Mouse (Mus musculus) thymus, postnatal 14 days (tissue): Measurements from ENCODE around the gene Bglap3.
"Not testable (repeated sequence)": the region's sequence is repeated elsewhere in the genome, so short reads cannot be mapped to it uniquely, and the experiment has no call there.

ENCODE experiments used
- DNase-seq: peaks from one replicate; pipeline ENCODE4 v3.0.0; 2021

The Bglap3 gene

DNA sequence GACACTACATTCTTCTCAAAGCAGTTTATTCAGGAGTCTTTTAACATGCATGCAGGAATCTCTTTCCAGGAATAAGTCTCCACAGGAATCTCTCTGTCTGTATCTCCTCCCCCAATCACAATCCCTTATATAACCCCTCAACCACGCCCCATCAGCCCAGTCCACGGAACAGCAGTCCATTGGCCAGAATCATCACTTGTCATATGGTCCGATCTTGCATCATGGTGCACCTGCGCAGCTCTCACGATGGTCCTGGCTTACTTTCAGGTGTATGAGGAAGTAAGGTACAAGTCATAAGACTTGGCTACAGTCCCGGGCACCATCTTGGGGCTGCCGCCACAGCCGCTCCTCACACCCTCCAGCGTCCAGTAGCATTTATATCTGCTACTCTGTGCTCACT, at the start of gene Bglap3:
TSS of gene Bglap3 (minus strand) at position 101 of the 400 bp plus-strand sequence.
- DNase-seq = not testable (repeated sequence)

DNA sequence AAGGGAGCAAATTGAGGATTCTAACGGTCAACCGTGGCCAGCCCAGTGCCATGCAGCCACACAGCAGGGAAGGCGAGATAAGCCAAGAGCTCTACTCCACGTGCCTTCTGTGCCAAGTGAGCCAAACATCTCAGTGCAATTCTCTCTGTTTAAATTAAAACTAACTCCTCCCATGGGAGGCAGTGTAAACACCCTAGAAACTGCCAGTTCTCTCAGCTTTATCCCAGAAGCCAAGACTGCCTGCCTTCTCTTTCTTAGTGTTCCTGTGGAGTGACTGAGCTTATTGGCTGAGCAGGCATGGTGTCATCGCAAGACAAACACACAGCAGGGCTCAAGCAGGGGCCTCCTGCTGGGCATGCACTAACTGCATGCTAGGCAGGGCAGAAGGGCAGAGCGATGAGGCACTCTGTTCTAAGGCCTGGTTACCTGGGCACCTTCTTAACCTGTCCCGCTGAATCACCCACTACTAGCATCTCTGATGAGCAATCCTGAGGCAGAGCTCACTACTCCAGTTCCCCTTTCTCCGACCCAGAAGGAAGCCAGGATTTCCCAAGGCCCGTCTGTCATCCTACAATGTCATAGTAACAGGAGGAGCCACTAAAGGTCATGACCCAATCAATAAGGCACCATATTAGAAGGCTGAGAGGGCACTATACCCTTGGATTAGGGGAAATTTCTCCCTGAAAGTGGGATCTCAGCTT, 49.6 kb upstream of the Bglap3 start:
- no peak for DNase-seq

DNA sequence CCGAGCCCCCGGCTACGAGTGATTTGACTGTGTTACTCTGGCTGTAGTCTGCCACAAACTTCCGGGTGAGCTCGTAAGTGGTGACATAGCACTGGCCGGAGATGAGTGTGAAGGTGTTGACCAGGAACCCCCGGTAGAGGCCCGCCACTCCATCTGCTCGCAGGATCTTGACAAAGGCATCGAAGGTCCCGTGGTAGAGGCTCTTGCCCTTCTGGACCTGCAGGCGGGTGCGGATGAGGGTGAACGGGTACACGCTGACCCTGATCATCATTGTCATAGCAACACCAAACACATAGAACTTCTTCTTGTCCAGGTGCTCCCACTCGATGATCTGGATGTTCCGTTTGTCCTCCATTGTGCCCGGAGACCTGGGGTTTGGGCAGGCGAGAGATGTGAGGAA, 48.2 kb upstream of the Bglap3 start:
- no peak for DNase-seq

DNA sequence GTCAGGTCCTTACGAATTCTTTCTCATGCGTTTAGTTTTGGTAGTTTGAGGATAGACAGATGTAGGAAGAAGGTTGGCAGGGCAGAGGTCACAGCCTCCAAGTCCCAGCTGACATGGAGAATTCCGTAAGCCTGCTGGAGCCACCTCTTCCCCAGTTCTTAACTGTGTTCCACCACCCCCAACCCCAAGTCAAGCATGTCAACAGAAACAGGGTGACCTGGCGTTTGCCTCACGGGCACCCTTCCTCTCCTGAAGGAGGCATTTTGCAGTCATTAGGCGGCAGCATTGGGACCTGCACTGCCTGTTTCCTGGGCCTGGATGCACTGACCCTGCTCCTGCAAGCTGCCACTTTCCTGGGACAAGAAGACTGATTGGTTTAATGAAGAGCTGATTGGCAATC, 45.5 kb upstream of the Bglap3 start:
- no peak for DNase-seq

DNA sequence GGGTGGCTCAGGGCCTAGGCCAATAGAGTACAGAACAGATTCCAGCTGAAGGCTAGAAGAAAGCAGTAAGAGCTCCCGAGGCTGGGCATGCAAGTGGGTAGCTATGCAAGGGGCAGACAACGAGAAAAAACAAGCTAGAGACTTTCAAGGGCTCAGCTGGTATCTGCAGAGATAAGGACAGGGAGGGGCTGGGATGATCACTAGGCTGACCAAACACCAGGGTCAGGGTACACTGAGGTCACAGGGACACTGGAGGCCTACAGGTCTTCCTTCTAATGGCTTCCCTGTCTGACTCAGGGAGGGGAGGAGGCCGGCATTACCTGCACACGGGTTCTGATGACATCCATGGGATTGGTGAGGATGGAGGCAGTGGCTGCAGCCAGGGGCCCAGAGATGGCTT, 43.1 kb upstream of the Bglap3 start:
- no peak for DNase-seq

- no peak for DNase-seq
Observed at GRCm38 (mm10) chr3:88412636-88413035, 40.1 kb upstream of the Bglap3 start.

DNA sequence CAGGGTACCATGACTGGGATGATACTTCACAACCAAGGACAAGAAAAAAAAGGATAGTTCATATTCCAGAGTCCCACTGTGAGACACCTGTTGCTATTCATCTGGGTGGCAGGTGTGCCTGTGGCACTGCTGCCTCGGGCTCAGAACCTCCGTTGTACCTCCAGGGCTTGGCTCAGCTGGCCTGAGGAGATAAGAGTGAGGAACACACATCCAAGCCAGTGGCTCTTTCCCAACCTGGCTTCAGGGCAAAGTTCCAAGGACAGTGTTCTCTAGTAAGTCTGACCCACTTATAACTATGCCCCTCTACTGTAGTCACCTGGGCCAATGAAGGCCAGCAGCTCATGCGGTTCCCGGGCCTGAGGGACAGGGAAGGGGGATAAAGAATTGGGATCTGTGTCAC, 39.1 kb upstream of the Bglap3 start:
- no peak for DNase-seq

- DNase-seq = peak; percentile 23
Observed at GRCm38 (mm10) chr3:88410645-88411031, 38.1 kb upstream of the Bglap3 start.

- peak; percentile 93 for DNase-seq
Observed at GRCm38 (mm10) chr3:88409741-88410644, 37.5 kb upstream of the Bglap3 start, which contains the start of gene Pmf1. Gene Pmf1, minus strand, starts transcription at chr3:88410331.

DNA sequence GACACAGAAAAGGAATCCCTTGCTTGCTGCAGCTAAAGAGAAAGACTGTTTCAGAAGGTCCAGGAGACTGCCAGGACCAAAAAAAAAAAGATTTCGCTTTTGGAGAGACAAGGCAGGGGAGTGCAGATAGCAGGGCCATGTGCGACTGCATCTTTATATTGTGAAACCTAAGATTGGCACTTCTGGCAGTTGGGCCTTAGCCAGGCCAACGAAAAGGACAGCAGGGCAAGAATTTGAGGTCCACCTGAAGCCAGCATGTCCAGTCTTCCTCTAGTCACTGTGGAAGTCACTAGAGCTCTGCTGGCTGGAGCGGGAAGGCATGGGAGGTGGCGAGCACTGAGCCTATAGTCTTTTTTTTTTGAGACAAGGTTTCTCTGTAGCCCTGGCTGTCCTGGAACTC, 36.4 kb upstream of the Bglap3 start:
- no peak for DNase-seq

DNA sequence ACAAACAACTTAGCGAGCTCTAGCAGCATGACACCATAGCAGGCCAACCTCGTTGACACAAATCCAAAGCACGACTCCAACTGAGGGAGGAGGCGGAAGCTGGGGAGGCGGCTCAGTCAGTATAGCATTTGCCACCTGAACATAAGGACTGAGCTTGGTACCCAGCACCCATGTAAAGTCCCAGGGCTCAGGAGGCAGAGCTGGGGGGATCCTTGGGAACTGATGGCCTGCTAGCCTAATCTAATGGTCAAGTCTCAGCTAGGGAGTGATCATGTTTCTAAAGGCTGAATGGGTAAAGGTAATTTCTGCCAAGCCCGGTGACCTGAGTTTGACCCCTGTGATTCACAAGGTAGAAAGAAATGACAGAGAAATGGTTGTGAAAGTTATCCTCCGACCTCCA, 35.0 kb upstream of the Bglap3 start:
- no peak for DNase-seq

DNA sequence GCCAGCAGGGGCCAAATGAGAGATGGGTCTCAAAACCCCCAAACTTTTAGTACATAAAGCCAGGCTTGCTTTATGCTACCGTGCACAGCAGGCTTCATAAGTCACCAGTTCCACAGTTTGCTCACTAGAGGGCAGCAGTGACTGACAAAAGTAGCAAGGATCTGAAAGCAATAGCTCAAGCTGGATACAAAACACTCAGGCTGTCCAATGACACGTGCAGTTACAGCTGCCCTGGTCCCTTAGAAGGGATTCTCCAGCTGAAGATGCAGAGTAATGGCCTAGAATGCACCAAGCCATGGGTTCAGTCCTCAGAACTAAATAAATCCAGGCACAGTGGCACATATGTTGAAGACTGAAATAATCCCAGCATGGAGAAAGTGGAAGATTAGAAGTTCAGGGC, 34.5 kb upstream of the Bglap3 start:
- DNase-seq = peak; percentile 72

DNA sequence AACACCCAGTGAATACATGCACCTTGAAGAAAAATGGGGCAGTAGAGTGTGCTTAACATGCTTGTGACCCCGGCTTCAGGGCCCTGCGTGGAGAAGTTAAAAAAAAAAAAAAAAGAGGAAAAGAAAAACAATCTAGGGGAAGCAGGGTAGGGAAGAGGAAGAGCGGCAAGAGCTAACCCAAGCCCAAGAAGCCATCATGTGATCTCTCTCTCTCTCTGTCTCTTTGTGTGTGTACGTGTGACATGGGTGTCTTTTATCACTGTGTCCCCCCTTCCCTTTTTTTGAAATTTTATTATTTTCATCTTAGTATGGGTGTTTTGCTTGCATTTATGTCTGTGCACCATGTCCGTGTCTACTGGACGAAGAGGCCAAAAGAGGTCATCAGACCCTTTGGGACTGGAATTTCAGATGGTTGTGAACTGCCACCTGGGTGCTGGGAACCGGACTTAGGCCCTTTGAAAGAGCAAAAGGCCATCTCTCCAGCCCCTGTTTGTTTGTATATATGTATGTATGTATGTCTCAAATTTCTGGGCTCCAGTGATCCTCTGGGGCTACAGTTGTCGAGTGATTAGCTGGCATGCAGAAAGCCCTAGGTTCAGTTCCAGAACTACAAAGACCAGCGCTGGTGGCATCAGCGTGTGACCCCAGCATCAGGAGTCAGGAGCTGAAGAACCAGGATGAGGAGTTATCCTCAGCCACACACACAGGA, 31.1 kb upstream of the Bglap3 start:
- DNase-seq = no peak

- no peak for DNase-seq
Observed at GRCm38 (mm10) chr3:88398666-88399065, 26.1 kb upstream of the Bglap3 start.

DNA sequence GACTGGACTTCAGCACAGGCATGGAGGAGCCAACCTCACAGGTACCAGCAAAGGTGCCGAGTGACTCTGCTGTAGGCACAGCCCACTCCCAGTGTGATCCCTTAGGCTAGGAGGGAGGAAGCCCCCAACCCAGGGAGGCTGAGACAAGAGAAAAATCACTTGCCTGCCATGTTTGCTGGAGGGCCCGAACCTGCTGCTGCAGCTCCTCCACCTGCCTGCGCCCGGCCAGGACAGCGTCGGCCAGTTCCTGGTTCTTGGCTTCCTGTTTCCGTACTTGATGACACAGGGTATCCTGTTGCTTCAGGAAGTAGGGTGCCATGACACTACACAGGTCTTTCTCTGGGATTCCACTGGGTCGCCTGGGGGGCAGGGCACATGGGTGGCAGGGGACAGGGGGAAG, 23.2 kb upstream of the Bglap3 start:
- no peak for DNase-seq

DNA sequence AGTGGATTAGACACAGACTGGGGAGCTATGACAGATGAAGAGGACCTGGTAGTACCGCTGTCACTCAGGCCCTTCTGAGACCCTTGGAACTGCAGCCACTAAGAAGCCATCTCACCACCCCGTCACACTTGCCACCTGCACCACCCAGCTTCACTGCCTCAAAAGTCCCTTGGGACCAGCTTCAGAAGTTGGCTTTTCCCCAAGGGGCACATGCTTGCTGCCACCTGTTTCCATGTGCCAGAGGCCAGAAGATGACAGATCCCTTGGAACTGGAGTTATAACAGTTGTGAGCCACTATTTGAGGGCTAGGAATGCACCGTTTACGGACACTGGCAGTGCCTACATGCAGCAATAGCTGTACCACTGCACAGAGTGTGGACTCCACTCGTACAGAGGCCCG, 22.7 kb upstream of the Bglap3 start:
- DNase-seq = no peak

DNA sequence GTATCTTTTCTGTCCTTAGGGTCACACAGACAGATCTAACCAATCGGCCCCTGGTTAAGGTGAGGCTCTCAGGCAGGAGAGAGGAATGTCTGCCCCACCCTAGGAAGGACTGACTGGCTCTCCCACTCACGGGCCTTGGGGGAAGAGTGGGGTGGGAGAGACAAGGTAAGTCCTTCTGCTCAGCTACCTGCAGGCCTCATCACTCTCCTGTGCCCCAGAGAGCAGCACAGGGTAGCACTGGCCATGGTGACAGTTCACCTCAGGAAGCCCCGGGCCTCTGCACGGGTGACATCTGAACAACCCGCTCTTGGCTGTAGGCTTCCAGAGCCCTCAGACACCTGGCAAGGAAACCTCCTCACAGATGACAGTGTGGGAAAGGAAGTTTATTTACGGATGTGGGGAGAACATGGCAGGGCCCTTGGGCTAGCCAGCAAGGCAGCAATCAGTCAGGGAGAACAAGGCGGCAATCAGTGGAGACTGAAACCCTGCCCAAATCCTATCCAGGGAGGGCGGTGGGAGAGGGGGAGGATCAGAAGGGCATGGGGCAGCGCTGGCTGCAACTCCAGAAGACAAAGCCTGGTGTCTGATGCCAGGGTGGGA, 21.3 kb upstream of the Bglap3 start:
- DNase-seq = no peak

DNA sequence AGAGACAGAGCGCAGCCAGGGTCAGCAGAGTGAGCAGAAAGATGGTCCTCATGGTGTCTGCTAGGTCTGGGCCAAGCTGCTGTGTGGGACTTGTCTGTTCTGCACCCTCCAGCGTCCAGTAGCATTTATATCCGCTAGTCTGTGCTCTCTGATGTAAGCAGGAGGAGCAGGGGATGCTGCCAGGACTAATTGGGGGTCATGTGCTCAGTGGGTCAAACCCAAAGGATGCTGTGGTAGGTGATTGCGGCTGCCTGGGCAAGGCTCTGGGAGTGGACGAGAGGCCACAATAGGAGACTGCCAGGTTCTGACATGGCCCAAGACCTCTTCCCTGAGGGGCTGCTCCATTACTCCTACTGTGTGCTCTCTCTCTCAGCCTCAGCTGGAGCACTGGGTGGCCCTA, 11.8 kb upstream of the Bglap3 start, which contains the start of gene Bglap:
TSS of gene Bglap (minus strand) at position 101 of the 400 bp plus-strand sequence.
- DNase-seq = no peak

DNA sequence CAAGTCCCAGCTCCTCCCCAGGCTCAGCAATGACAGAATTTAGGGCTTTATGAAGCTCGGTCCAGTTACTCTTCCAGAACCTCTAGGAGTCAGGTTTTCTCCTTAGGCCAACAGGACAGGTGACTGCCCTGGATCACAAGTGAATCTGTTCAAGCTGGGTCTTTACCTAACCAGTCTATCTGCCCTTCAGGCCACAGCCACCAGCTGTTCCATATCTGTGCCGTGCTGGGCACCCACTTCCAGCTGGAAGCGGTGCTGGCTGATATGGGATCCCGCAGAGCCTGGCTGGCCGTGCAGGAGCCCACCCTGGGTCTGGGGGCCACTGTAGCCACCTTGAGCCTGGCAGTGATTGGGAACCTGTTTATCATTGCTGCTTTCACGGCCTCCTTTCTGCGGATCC, 9.8 kb upstream of the Bglap3 start:
- not testable (repeated sequence) for DNase-seq

DNA sequence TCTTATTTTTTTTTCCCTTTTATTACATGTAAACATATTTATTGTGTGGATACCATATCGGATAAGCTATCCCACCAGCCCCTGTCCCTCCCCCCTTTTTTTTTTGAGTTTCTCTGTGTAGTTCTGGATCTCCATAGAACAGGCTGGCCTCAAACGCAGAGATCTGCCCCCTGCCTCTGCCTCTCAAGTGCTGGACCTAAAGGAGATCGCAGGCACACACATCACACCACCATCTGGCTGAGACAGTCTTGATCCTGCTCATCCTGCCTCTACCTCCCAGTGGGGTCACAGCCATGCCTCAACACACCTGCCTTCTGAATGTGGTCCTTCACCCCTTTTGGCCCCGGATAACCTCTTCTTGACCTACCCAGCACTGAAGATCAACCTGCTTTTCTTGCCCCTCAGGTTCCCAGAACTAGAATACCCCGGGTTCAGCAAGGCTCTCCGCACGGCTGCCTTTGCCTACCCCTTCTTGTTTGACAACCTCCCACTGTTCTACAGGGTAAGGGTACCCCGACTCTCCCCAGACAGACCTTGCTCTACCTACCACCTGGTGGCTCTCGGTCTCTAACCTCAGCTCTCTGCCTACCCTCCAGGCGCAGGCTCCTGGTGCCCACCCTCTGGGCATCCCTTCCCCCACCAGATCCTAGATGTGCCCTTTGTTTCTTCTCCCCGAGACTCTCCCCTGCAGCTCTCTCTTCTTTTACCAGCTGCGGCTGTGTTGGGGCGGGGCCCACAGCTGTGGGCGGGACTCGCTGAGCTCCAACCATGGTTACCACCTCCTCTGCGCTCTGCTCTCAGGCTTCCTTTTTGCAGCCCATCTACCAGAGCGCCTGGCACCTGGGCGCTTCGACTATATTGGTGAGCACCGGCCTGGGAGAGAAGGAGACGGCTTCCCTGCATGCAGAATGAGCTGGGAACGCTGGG, 9.1 kb upstream of the Bglap3 start:
- peak; percentile 83 for DNase-seq

GRCm38 (mm10) chr3:88378599-88378998, 6.1 kb upstream of the Bglap3 start, which contains the start of gene Bglap2:
Gene Bglap2, minus strand, starts transcription at chr3:88378699.
- not testable (repeated sequence) for DNase-seq

DNA sequence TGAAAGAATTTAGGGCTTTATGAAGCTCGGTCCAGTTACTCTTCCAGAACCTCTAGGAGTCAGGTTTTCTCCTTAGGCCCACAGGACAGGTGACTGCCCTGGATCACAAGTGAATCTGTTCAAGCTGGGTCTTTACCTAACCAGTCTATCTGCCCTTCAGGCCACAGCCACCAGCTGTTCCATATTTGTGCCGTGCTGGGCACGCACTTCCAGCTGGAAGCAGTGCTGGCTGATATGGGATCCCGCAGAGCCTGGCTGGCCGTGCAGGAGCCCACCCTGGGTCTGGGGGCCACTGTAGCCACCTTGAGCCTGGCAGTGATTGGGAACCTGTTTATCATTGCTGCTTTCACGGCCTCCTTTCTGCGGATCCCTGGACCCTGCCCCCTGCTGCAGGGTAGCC, 4.1 kb upstream of the Bglap3 start:
- not testable (repeated sequence) for DNase-seq
